Mouse (Mus musculus): Measurements from ENCODE around the gene Tiam1.
A peak's percentile ranks its signal among the peaks of the same experiment; 100 is the strongest.

Gene Tiam1

DNA sequence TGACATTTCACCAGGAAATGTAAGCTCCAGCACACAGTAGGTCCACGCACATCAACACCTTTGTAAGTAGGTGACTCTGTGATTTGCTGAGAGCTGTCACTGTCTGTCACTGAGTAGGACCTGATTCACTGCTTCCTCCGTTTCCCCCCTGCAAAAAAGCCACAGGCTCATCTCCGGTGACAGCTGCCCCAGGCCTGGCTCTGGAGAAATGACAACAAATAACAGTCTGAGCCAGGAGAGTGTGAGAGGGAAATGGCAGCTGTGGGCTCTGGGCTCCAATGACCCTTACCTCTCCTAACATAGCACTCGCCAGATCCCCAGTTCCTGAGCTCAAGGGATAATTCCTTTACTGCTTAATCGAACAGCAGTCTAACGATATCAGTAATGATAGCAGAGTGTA lies 301.7 kb downstream of the Tiam1 start:
- ATAC-seq (ENCODE audit: low TSS enrichment), result no peak

GRCm38 (mm10) chr16:89840361-89840760 lies 303.2 kb downstream of the Tiam1 start:
- no peak for ATAC-seq (ENCODE audit: low TSS enrichment)

DNA sequence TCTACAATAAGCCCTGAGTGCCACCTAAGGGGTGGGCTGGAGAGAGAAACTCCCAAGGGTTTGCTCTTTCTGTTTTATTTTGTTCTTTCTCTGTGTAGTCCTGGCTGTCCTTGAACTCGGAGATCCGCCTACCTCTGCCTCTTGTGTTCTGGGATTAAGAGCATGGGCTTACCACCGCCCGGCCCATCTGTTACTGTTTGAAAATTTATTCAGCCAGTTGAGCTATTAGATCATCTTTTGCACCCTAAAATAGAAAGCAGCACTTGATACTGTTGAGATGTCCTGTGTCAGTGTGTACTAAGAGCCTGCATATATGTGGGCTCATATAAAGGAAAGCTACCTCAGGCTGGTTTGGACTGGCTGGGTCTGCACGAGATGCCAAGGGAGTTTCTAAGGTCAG lies 303.7 kb downstream of the Tiam1 start:
- ATAC-seq (ENCODE audit: low TSS enrichment), result no peak

- no peak for ATAC-seq (ENCODE audit: low TSS enrichment)
Observed at GRCm38 (mm10) chr16:89837096-89837495, 306.5 kb downstream of the Tiam1 start.

- ATAC-seq (ENCODE audit: low TSS enrichment), result no peak
Observed at GRCm38 (mm10) chr16:89835551-89835950, 308.0 kb downstream of the Tiam1 start.

DNA sequence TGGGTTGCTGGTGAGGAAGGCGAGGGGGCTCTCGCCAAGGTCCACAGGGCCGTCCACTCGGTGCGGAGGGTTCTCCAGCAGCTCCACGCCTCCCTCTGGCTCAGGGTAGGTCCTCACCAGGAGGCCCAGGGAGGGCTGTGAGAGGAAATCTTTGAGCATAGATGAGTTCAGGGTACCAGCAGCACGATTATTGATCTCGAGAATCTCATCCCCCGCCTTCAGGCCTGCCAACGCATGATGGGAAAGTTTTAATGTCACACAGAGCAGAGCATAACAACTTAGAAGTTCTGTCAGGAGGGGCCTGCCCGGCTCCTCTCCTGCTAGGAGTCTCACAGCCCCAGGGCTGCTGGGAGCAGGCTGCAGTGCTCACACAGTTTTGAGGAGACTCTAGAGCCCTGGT lies 310.6 kb downstream of the Tiam1 start:
- no peak for ATAC-seq (ENCODE audit: low TSS enrichment)

DNA sequence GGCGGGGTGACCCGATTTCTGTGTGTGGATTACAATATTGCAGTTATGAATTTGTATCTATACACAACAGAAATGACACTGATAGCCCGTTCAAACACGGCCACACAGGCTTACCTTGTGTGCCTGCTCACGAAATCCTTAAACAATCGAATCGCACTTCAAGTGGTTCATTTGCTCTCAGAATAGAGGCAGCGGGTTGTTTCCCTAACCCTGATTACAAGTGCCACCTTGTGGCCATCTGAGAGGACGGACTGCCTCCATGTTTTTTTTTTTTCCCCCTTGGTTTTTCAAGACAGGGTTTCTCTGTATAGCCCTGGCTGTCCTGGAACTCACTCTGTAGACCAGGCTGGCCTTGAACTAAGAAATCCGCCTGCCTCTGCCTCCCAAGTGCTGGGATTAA lies 312.4 kb downstream of the Tiam1 start:
- ATAC-seq (ENCODE audit: low TSS enrichment), result peak; percentile 74

GRCm38 (mm10) chr16:89830221-89830648 lies 313.3 kb downstream of the Tiam1 start:
- no peak for ATAC-seq (ENCODE audit: low TSS enrichment)

GRCm38 (mm10) chr16:89827496-89828125 lies 316.0 kb downstream of the Tiam1 start:
- 0 out of 2 replicates have a peak, but pooled peaks have one; percentile 3 for ATAC-seq (ENCODE audit: low TSS enrichment)

GRCm38 (mm10) chr16:89825875-89826274 lies 317.7 kb downstream of the Tiam1 start:
- ATAC-seq (ENCODE audit: low TSS enrichment), result no peak

DNA sequence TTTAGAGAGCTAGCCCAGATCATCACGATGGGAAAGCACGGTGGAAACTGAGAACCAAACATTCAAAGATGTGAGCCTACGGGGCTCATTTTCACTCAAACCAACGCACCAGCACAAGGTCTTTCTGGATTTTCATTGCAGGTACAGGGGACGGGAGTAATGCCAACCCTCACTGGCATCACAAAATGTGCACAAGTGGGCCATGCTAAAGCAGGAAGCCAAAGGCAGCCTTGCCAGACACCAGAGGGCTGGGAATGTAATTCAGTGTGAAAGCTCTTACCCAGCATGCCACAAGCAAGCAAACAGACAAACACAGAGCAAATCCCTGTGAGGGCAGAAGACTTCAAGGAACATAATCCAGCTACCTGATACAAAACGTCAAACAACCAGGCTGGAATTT lies 320.7 kb downstream of the Tiam1 start:
- ATAC-seq (ENCODE audit: low TSS enrichment), result peak; percentile 72

DNA sequence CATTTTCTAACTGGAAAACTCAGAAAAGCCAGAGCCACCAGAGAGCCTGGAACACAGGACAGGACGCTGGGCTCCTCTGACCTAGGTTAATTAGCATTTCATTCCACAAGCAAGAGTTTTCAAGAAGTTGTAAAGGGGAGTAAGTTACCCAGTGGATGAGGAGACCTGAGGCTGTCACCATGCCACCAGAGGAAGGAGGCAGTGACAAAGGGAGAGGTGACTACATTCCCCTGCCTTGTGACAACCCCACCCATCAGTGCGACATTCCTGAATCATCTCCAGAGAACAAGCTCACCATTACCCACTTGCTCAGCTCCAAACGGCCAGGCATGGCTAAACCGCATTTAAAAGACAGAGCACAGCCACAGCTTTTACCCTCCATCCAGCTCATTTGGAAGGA lies 324.9 kb downstream of the Tiam1 start:
- ATAC-seq (ENCODE audit: low TSS enrichment), result no peak

DNA sequence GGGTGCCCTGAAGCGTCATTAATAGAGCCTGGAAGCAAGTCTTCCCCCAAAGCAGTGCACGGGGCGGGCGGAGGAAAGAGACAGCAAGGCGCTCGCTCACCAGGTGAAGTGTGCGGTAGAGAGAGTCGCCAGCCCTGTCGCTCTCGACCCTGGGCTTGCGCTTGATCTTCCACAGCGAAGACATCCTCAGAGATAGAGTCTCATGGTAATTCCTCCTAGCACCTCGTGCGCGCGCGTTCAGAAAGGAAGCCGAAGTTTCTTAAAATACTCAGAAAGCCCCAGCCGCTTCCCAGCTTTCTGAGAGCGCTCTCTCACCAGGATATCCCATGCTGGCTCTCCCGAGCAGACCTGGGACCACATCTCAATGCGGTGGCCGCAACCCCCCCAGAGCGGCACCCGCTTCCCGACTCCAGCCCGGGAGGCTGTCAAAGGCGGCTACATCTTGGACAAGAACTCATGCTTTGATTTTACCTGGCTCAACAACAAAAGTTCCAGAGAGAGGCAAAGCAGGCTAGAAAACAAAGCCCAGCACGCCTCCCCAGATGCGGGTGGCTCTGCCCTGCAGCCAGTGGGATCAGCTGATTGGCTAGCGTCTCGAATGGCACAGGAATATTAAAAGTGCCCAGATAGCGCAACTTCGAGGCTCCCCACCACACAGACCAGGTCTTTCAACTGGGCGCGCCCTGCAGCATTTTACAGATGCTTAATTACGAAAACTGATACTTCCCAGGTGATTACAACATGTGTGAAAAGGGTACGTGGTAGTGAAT lies 325.5 kb downstream of the Tiam1 start:
- ATAC-seq (ENCODE audit: low TSS enrichment), result no peak

DNA sequence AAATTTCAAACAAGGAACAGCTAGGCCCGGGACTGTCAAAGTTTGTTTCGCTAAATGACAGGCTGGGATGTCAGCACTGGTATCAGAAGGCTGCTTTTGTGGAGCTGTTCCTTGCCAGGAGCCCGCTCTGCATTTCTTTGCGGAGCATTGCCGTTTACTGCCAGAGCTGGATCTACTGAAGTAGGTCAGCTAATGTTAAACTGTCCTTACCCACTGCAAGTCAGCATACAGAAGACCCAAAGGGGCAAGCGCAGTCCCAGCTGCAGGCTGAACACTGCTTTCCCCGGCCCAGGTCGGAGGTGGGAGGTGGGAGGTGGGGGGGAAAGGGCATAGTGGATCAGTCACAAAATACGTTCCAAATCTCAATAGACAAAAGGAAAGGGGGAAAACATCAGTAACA lies 326.3 kb downstream of the Tiam1 start:
- ATAC-seq (ENCODE audit: low TSS enrichment), result peak; percentile 13; the same call in 1 of the 2 replicates

- peak; percentile 77 for ATAC-seq (ENCODE audit: low TSS enrichment)
Observed at GRCm38 (mm10) chr16:89816506-89817172, 326.9 kb downstream of the Tiam1 start.

GRCm38 (mm10) chr16:89813536-89813935 lies 330.0 kb downstream of the Tiam1 start:
- peak; percentile 26; the same call in 1 of the 2 replicates for ATAC-seq (ENCODE audit: low TSS enrichment)

DNA sequence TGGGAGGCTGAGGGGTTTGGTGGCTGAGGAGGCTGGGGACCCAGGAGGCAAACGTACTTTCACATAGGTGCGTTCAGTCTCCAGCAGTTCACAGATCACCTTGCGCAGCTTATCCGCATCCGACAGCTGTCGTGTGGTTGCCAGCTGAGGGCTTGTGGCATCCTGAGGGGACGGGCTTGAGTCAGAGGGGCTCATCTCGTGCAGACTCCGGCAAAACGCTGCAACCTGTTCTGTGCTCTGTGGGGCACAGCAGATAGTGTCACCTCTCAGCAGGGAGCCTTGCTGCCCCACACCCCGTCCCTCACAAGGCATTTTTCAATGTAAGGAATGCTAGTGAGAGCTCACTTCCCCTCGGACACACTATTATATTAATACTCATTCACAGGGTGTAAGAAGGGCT lies 330.7 kb downstream of the Tiam1 start:
- no peak for ATAC-seq (ENCODE audit: low TSS enrichment)

GRCm38 (mm10) chr16:89810398-89810797 lies 333.2 kb downstream of the Tiam1 start:
- ATAC-seq (ENCODE audit: low TSS enrichment), result no peak

- ATAC-seq (ENCODE audit: low TSS enrichment), result no peak
Observed at GRCm38 (mm10) chr16:89808168-89808567, 335.4 kb downstream of the Tiam1 start.

DNA sequence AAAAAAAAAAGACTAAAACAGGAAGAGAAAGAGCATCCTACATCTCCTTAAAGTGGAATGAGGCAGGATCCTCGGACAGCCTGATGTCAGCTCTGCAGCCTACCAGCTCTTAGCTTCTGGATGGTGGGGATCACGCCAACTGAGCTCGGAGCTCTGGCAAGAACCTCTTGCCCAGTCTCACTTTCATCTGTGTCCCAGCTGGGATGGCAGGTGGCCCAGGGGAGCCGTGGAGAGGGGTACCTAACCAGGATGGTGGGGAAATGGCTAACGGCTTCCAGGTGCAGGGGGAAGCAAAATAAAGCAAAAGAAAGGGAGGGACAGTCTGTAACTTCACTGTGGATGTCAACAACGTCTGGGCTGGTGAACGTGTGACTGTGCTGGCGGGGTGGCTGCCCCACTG lies 337.6 kb downstream of the Tiam1 start:
- ATAC-seq (ENCODE audit: low TSS enrichment), result peak; percentile 47

DNA sequence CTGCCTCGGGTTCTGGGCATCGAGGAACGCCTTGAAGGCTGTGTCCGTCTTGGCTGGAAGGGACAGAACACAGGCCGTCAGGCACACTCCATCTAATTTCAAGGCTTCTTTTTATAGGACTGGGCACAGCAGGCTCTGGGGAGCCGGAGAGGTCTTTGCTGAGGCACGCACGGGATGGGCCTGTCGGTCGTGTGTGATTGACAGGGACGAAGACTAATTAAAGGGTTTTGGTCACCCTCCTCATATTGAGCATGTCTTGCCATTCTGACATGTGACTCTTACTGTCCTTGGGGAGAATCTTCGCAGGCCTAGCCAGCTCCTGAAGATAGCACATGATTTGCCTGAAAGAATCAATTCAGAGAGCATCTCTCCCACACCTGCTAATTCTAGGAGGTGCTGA lies 338.4 kb downstream of the Tiam1 start:
- ATAC-seq (ENCODE audit: low TSS enrichment), result no peak

- ATAC-seq (ENCODE audit: low TSS enrichment), result no peak
Observed at GRCm38 (mm10) chr16:89801493-89801892, 342.1 kb downstream of the Tiam1 start.

GRCm38 (mm10) chr16:89799772-89800171 lies 343.8 kb downstream of the Tiam1 start:
- no peak; the same call in 1 of the 2 replicates for ATAC-seq (ENCODE audit: low TSS enrichment)
